Mouse (Mus musculus) urinary bladder, postnatal 36 days (tissue): ENCODE results near the gene Wdfy3.
"Not testable (repeated sequence)": the region's sequence is repeated elsewhere in the genome, so short reads cannot be mapped to it uniquely, and the experiment has no call there.

Source experiments
- DNase-seq, 2 experiments: peaks; one replicate each; pipeline ENCODE4 v3.0.0; 2022; ENCODE audit warnings: low spot score in 2 of 2, mixed read lengths in 1 of 2

Wdfy3 gene

DNA sequence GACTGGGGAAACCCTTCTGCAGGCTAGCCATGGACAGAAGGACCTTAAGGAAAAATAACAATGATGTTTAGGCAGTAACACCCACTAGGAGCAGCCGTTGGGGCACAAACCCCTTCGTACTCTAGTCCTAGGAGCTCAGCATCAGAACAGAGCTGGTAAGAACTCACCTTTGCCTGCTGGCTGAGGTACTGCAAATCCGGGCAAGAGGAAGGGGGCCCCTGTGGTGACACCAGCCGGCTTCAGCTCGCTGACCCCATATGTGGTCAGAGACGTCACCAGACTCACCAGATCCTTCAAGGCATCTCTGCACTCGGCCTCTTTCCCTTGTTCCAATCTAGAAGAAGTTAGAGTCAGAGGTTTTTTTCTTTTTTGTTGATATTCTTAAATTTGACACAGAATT, 121.1 kb downstream of the Wdfy3 start:
- no peak for DNase-seq

DNA sequence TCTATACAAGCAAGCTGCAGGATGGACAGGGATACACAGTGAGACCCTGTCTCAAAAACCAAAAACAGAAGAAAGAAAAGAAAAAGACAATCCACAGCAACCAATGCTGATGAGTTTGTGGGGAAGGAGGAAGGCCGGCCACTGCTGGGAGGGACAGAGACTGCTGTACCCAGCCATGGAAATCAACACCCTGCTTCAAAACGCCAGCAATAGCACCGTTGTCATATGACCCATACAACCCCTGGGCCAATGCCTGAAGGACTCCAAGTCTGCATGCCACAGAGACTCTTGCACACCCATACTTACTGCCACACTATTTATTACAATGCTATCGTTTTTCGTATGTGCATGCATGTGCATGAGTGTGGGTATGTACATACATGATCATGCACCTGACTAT, 124.0 kb downstream of the Wdfy3 start:
- no peak for DNase-seq

DNA sequence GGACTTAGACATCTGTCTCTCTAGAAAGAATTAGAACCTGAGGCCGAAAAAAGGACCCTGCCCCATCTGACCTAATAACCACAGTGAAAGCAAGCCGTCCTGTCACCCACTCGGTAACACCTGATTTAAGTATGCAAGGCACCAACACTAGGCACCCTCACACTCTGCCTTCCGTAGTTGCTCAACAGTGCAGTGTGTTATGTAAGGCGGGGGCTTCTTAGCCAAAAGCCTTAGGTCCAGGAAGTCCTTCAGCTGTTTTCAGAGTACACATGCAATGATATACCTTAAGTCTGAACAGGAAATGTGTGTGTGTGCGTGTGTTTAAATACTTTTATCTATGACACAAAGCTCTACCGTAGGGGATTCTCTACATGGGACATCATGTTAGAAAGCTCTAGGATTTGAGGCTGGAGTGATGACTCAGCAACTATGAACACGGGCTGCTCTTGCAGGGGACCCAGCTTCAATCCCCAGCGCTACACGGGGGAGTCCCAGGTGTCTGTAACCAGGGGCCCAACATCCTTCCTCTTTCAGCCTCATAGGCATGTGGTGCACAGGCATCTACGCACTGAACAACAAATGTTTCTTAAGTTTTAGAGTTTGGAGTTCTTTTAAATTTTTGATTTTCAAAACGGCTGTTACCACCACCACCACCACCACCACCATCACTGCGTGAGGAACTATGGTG, 131.7 kb downstream of the Wdfy3 start:
- no peak for DNase-seq

DNA sequence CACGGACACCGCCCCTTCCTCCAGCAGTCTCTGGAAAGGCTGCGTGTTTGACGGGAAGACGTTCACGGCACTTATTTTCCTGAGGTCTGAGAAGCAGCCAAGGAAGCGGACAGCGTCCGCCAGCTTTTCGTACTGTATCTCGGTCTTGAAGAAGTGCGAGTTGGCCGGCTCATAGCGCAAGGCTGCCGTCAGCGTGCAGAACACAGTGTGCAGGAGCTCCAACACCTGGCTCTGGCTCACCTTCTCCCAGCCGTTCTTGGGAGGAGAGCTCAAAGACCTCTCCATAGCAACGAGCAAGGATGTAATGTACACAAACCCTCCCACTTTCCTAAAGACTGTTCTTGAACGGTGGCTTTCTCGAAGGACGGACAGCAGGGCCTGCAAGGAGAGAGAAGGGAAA, 132.4 kb downstream of the Wdfy3 start:
- DNase-seq, result no peak

DNA sequence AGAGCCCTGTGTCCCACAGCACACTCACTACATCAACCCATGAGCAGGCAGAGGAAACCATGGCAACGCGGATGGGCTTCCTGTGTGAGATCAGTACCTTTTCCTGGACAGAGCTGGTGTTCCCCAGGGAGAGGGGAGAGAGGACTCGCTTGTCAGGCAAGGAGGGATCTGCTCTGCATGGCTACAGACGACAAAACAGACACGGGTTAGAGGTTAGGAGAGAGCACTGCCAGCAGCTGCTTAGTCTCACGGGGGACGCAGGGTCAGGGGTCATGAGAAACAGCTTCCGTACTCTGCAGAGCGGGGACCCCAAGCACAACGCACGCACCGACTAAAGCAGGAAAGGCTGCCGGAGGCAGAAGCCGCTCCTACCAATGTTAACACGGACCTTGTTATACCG, 133.8 kb downstream of the Wdfy3 start:
- DNase-seq, result no peak

DNA sequence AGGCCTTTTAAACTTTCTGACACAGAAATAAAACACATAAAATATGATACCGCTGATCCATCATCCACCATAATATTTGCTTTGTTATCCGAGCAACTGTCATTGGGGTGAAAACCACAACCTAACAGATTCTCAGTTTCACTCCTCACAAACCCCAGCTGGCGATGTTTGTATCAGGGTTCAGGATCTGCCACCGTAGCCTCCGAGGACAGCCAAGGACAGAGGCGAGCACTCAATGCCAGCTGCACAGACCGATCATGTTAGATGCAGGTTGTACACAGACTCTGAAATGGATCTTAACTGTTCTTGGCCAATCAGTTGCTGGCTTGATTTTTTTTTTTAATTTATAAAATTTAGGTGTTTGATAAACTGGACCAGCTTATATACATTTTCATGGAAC, 135.1 kb downstream of the Wdfy3 start:
- DNase-seq, result no peak

DNA sequence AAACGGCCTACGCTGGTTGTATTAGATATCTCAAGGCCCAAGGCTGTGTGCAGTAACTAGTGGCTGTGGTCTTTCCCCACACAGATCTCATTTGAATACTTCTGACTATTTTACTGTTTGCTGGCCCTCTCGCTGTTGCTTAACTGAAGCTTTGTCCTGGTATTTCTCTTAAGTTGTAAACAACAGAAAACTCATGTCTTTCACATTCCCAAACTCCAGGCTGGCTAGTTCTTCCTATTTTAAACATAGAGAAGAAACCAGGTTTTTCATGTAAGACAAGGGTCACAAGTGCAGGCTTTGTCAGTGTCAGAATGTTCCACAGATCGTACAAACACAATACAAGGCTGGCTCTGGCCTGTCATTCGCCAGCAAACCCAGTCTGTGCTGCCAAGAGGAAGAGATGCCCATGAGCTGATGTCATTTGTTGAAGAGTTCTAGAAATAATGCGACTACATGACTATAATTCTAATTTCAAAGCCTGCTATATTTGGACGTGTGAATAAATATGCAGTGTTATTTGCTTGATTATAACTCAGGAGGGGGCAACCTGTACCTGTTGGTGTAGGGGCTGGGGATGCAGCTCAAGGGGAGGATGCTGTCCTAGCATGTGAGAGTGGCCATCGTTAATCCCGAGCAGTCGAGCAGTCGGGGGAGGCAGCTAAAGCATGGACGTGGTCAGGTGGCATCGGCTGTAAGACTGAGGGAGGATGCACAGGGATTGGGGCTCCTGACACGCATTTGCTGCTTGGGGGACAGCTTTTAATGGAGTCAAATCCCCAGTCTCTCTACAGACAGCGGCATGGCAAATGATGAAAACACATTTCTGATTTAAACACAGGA, 136.5 kb downstream of the Wdfy3 start:
- DNase-seq, result no peak

DNA sequence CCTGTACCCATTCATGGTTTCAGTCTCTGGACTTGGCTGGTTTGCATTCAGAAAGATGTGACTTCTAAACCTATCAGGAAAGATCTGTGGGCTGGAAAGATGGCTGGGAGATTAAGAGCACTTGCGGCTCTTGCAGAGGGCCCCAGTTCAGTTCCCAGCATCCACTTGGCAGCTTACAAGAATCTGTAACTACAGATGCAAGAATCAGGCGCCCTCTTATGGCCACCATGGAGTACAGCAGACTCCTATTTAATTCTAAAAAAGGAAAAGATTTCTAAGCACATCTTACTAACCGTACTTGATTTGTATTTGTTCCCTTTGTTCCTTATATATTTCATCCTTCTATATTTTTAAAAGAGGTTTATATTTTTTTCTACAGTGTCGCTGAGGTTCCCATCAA, 137.7 kb downstream of the Wdfy3 start:
- DNase-seq, result no peak

DNA sequence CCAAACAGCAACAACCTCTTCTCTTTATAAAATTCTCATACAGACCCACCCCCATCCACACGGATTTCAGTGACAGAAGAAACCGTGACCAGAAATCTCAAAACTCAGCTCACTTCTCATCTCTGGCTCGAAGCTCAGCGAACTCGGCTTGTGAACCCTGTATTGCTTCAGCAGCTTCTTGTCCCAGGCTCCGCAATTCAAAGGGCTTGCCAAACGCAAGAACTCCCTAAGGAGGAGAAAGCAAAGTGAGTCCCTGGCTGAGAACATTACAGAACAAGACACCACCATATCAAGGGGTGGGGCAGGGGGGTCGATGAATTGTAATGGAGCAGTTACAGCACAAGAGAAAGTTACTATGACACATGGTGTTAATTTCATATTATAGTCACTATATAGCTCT, 143.4 kb downstream of the Wdfy3 start:
- no peak for DNase-seq

DNA sequence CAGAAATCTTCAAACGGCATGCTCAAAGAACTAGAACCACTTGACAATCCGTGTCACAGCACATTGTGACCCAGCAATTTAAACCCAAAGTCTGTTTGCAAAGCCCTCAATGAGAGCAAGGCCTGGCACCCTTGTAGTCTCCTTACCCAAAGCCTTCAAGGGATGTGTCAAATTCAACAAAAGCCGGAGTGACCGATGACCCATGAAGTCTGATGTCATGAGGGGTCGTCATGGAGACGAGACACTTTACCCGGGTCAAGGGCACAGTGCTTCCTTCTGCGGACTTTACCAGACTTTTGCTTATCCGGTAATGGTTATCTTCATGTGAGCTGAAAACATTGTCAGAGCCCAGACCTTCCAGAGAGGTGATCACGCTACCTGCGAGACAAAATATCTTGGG, 146.0 kb downstream of the Wdfy3 start:
- DNase-seq, result no peak

DNA sequence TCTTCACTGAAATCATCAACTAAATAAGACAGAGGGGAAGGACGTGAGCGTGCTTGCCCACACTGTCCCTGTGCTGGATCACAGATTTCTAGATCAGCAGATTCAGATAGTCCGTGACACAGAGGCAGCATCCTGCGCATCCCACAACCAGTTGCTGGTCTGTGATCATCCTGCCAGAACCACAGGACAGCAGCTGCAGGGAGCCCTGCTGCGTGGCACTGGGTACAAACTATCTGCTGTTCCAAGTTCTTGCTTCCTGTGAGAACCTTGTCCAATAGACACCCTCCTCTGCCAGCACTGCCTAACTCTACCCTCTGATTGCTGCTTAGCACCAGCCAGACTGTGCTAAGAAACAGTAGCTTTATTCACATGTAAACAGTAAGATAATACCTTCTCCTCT, 150.2 kb downstream of the Wdfy3 start:
- no peak for DNase-seq

DNA sequence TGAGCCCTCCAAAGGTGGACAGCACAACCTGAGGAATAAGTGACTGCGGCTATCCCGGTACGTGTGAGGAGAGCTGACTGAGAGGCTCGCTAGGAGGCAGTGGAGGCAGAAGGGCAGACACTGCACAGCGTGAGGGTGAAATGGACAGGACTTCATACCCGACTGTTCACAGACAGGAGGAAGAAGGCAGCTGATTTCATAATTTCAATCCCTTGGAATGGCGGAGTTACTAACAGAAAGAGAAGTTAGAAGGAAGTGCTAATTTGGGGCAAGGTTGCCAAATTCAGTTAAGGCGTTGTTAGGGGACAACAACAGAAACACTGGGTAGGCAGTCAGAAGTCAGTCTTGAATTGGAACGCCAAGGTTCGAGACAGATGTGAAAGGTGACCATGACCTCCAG, 160.3 kb downstream of the Wdfy3 start:
- no peak for DNase-seq

DNA sequence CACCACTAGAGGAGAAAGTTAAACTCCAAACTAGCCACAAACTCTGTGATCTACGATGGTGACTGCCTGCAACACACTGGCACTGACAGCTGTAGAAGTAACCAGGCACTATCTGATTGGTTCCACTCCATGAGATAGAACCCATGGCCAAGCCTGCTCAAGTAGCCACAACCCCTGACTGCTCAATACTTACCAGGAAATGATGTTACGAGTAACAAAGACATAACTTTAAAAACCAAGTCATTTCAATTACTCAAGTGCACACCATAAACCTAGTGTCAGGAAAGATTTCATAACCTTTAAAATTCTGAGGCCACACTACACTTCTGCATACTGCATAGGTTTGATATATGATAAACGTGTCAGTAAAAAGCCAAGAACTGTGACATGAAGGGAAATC, 164.1 kb downstream of the Wdfy3 start:
- DNase-seq, result no peak

DNA sequence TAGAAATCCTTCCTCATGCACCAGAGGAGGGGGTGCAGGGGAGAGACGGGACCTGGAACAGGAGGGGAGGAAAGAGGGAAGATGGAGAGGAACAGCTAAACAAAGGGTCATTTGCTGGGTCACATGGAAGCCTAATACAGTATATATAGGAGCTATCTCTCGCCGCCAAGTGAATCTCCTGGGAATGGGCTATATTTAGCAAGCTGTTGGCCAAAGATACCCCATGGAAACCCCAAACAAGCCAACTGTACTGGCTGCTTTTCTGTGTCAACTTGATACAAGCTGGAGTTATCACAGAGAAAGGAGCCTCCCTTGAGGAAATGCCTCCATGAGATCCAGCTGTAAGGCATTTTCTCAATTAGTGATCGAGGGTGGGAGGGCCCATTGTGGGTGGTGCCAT, 164.9 kb downstream of the Wdfy3 start:
- not testable (repeated sequence) for DNase-seq

DNA sequence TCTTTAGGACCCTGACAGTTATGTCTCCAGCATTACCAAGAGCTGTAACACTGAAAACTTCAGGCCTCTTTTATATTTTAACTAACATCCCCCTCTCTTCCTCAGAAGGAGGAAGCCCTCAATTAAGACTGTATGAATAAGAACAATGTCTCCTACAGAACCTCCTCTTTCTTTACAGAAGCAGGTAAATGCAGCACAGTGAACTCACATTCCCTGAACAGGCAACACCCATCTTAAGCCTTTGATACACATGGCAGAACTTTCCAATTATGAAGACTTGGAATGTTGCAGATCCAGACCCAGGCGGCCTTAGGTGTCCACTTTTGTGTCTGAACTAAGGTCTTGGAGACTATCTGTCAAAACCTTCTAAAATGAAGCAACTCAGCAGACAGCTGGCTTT, 167.0 kb downstream of the Wdfy3 start:
- no peak for DNase-seq

DNA sequence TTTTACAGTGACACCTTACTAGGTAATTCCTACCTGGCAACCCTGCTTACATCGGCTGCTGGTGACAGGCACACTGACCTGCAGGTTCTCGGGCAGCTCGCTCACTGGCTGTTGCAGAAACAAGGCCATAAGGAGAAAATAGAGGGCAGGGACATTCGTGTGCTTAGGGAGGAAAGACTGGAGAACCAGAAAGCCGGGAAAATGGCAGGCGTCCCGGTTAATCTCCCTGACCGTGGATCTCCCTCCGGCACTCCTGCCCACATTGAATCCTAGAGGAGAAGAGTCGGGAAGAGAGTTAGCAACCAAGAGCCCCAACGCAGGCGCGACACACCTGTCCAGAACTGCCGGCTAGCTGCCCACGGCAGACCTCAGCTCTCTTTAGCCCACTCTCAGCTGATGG, 169.7 kb downstream of the Wdfy3 start:
- DNase-seq, result no peak

DNA sequence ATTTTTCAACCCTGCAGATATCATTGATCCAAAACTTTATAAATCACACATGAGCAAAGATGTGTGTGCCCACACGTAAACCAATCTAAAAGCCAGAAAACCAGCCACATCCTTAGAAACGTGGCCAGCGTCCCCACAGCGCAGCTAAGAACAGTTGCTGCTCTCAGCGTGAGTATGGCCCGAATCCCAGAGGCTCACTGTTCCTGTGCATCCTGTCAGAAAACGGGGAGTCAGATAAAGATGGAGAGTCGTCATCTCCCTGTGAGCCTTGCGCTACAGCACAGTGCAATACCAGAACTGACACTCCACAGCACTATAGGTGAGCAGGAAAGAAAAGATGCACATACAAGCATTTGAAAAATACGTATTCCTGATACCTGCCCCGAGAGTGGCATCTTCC, 172.9 kb downstream of the Wdfy3 start:
- DNase-seq, result no peak

DNA sequence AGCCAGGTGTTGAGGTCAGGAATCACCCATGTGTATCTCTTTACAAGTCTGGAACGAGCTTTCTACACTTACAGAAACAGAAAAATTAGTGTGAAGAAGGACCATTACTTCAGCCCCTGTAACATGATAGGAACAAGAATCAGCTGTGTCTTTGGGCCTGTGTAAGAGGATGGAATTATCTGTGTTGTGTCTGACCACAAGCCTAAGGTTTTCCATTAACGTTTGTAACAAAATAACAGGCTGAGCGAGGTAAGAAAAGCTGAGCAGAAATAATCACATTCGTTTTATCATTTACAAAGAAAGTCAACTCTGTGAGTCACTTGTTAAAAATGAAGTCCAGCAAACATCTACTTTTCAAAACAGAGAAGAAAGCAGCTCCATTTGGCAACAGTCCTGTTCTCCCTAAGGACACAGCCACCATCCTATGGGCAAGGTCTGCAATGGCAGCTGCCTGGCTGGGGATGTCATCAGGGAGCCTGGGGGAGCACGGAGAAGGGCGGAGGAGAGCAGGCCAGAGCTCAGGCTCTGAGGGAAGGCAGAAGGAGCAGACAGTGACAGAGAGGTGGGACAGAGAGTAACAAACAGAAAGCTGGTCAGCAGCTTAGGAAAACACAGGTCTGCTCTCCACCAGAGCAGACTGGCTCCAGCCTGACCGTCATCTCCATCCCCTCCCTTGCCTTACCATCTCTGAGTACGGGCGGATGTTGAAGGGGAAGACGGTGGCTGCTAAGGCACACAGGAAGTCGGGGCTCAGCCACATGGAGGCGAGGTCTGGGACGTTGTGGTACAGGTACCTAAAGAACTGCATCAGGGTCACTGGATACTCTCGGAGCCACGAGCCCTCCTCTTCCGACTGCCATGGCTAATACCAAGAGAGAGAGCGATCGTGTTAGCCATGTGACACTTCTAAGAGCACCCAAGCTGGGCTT, 173.7 kb downstream of the Wdfy3 start:
- no peak for DNase-seq

DNA sequence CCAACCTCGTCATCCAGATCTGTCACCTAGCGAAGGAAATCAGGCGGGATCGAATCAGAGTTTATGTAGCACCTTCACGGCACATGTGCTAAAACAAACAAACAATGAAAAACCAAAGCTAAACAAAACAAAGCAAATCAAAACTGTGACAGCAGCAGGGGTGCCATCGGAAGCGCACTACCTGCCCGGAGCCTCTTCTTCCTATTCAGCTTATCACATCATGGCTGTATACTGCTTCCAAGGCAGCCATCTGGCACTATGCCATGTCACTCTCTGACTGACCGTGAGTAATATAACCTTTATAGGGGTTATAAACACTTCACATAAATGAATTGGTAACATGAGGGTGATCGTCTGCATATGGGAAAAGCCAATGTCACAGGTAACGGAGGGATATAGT, 174.6 kb downstream of the Wdfy3 start:
- DNase-seq, result no peak

DNA sequence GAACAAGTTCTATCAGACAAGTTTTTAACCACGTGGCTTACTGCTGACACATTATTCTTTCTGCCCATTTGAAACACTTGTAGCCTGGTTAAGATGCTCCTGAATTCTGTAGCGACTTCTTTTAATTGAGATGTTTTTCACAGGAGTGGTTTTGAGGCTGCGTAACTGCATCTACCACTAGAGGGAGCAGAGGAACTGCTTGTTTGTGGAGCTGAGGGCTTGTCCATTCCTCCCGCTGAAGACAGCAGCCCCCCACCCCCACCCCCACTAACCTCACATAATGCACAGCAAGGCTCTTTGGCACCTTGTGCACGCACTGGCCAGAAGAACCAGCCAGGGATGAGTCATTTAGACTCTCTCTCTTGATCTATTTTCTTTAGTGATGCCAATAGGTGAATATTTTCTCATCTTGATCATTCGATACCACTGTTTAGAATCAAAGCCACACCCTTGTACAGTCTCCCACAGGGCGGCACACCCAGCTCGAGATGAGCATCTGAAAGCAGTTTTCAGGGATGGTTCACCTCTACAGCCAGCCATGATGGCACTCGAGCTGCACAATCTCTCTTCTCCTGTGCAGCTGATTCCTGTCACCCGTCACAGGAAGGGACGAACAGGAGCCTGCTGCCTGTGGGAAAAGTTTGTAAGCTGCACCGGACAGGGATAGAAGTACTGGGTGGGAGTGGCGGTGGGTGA, 175.8 kb downstream of the Wdfy3 start:
- no peak for DNase-seq

DNA sequence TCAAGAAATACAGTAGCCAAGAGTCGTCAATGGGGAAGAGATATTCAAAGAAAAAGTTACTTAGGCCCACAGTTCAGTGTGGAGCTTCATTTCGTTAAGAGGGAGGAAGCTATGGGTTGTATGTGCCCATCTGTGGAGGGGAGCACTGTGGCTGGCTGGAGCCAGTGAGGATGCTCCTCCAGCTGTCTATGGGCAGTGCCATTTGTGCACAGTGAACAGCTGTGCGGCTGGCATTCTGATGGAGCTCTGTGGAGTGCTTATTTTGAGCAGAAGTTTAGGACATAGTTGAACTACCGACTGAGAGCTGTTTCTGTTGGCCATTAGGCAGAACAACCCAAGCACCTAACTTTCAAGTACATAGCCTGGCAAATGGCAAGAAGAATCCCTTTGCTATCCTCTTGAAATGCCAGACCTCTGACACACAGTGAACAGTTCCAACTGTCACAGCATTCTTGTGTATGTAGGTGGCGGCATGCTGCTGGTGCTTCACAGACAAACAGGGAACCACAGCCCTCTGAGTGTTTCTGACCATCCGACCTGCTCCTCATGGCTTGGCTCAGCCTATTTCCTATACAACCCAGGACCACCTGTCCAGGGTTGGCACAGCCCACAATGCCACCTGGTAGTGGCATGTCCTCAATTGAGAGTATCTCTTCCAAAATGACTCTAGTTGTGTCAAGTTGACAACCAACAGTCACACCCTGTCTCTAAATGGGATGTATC, 177.9 kb downstream of the Wdfy3 start:
- no peak for DNase-seq
